20 mouse cellular contexts compared by ENCODE assay signal in genomic region chr13:74196451-74196850, GRCm38 (mm10).
"Had no signal": no experiment of that assay in that cellular context is flagged by ENCODE, and none has a peak within 500 bp of the region (broad histone marks: within the 10 kb centered on the region; RNA-seq: fewer than 3 reads in every experiment).

No protein-coding gene starts in this region.

- DNase-seq: cerebellum, adult 8-10 months; cerebellum, adult 9-10 months; cerebellum, adult 9-11 months; cerebellum, postnatal 10 days; cerebellum, postnatal 25 days; cerebellum, postnatal 36 days; embryo, embryonic 11 days; forebrain, postnatal 0 days; gastrocnemius, adult 2 months; gastrocnemius, postnatal 10 days; gastrocnemius, postnatal 14 days; gastrocnemius, postnatal 25 days; gastrocnemius, postnatal 36 days; heart, adult 11 months; heart, adult 18-20 months; heart, adult 2 months had no signal

- ATAC-seq: forebrain, embryonic 13.5 days; forebrain, embryonic 14.5 days; forebrain, embryonic 15.5 days; forebrain, embryonic 16.5 days; forebrain, postnatal 0 days had no signal
